Mouse (Mus musculus): Measurements from ENCODE around the gene Dnaaf5.

The Dnaaf5 gene

DNA sequence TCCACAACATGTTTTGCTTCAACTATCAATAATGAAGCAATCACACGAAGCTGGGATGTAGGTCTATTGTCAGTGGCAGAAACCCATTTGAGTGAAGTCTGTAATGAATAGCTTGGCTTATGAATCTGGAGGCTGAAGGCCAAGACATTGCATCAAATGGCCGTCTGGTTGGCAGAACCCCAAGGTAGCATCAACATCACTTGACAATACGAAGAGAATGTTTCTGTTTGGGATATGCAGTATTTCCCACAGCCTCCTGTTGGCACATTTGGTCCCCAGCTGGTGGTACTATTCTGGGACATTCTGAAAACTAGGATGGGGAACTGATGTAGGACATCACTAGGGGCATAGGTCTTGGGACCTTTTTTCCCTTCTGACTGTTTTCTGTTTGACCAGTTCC lies 6.1 kb upstream of the Dnaaf5 start:
- no peak for DNase-seq

DNA sequence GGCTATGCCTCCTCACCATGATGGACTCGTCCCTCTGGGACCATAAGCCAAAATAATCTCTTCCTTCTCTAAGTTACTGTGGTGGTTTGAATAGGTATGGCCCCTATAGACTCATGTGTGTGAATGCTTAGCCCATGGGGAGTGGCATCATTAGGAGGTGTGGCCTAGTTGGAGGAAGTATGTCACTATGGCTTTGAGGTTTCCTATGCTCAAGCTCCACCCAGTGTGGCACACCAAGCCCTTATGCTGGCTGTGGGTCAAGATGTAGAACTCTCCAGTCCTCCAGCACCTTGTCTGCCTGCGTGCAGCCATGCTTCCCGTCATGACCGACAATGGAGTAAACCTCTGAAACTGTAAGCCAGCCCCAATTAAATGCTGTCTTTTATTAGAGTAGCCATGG lies 4.3 kb upstream of the Dnaaf5 start:
- DNase-seq = no peak

DNA sequence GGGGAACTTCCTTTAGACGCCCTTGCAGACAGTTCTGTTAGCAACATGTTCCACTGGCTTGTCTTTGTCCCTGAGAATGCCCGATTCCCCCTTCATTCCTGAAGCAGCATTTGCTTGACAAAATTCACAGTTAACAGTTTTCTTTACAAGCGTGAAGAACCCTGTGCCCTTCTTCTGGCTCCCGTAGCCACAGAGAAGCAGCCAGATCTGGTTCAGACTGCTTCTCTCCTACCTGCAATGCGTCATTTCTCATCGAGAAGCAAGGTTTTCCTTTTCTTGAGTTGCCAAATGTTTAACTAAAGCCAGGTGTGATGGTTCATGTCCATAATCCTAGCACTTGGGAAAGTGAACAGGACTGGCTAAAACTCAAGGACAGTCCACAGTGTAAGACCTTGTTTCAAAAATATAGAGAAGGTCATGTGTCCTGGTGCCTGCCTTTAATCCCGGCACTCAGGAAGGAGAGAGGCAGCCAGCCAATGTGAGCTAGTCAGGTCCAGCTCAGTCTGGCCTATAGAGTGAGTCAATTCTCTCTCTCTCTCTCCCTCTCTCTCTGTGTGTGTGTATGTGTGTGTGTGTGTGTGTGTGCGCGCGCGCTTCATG lies 3.4 kb upstream of the Dnaaf5 start:
- DNase-seq = no peak

DNA sequence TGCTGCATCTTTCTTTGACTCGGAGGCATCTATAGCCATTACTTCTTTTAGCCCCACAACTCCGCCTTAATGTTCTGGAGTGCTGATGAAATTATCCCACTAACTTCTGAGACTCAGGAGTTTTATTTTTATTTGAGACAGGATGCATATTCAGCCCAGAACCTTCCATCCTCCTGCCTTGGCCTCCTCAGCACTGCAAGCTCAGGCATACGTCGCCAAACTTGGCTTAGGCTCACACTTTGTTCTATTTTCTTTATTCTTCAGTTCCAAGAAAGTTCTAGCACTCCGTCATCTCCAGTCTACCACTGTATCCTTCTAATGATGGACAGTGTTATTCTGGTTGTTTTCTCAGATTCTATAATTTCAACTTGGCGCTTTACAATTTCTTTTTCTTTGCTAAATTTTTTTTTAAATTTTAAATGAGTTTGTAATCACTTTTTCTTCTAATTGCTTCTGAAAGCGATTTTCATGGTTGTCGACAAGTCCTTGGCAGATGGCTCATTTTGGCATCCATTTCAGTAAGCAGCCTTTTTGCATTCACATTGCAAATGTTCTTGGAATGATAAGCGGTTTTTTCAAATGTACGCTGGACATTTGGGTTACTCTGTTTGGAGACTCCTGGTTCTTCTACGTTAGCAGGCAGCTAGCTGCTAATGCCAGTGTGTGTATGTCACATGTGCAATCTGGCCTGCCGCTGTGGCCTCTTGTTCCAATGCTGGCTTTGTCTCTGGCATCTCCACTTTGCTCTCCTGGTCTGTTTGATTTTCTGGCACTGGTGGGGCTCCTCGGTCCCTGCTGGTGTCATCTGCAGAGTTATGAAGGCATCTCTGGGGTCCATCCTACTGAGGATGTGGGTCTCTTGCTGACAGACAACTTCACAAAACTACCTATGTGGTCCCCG lies 2.6 kb upstream of the Dnaaf5 start:
- DNase-seq = peak; percentile 40

DNA sequence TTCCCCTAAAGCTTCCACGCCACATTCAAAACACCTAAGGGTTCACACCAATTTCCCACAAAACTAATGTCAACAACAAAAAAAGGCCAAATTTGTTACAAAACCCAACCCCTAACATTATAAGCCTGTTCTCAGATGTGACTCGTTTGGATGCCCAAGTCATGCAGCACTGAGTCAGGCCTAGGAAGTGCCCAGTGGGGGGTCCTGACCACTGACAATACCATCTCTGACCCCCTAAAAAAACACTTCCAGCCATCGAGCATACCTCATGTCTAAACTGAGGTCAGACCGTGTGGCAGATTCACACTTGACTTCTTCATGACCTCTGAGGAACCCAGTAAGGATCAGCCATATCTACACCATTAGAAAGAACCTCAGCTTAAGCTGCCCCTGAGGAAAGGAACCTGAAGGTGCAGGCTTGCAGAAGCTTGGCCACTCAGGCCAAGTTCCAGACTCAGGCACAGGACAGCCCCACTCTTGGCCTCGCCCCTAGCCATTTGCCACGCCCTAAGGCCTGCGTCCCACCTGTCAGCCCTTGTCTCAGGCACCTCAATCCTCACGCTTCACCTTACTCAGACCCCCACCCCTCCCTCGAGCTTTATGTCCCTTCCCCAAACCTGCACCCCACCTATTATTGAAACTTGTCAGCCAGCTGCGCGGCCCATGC lies 884 bp upstream of the Dnaaf5 start:
- no peak for DNase-seq

DNA sequence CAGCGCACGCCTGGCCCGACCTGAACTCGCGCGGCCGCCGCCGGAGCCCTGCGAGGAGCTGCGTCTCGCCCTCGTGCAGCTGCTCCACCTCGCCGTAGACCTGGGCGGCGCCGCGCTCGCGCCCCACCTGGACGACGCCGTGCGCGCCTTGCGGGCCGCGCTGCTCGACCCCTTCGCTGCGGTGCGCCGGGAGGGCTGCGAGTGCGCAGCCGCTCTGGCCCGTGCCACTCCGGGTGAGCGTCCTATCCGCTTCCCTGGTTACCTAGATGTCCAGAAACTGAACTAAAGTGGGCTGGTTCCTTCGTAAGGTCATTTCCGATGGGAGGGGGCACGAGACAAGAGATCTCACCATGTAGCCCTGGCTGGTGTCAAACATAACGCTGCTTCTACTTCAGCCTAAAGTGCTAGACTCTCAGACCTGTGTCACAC lies 594 bp downstream of the Dnaaf5 start:
- no peak for DNase-seq

DNA sequence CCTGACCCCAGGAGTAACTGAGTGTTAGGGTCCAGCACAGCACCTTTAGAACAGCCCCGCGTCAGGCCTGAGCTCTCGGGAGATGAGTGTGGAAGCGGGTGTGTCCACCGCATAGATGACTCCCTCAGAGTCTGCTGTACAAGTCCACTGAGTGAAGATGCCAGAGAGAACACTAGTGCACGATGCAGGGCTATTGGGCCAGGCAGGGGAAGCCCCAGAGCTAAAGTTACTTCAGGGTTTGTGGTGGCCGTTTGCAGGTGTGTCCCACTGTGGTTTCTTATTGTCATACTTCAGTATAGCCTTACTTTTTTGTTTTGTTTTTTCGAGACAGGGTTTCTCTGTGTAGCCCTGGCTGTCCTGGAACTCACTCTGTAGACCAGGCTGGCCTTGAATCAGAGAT lies 10.9 kb downstream of the Dnaaf5 start:
- DNase-seq = no peak

DNA sequence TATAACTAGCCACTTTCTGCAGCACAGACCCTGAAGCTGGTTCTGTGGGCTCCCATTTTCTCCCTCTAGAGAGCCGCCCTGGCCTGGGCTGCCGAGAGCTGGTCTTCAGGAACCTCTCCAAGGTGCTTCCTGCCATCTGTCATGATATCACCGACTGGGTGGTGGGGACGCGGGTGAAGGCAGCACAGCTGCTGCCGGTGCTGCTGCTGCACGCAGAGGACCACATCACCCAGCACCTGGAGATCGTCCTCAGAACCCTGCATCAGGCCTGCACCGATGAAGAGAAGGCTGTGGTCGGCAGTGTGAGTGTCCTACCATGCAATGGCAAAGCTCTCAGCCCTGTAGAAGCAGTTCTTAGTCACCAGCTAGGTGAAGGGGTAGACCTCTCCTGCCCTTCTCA lies 11.6 kb downstream of the Dnaaf5 start:
- DNase-seq = no peak

DNA sequence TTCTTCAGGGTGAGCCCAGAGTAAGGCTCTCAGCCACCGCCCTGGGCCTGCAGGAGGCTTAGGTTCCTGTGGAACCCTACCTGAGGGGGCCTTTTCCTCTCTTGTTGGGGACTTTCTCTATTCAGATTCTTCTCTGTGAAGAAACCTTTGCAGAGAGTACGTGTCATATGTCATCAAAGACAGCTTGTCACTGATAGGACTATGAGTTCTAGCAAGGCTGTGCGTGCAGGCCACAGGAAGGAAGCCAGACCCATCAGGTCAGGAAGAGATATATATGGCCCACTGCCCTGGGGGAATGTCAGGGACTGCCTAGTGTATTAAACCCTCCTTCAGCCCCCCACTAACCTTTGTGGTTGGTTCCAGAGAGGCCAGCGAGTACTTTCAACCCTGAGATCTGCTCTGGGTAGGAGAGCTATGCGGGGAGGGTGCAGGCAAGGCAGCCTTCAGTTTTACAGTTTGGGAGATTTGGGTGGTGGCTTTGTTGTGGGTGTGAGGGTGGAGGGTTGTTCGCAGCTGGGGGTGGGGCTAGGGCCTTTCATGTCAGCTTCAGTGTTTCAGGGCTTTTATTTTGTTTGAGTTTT lies 16.8 kb downstream of the Dnaaf5 start:
- DNase-seq = no peak

DNA sequence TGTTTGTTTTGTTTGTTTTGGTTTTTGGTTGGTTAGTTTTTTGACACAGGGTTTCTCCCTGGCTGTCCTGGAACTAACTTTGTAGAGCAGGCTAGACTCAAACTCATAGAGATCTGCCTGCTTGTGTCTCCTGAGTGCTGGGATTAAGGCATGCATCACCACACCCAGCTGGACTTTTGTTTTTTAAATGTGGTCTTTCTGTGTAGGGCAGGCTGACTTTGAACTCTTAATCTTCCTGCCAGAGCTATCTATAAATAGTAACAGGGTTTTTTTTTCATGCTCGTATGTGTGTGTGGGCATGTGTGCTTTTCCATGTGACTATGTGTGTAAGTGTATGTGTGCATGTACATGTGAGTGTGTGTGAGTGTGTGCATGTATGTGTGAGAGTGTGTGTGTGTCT lies 17.5 kb downstream of the Dnaaf5 start:
- no peak for DNase-seq

DNA sequence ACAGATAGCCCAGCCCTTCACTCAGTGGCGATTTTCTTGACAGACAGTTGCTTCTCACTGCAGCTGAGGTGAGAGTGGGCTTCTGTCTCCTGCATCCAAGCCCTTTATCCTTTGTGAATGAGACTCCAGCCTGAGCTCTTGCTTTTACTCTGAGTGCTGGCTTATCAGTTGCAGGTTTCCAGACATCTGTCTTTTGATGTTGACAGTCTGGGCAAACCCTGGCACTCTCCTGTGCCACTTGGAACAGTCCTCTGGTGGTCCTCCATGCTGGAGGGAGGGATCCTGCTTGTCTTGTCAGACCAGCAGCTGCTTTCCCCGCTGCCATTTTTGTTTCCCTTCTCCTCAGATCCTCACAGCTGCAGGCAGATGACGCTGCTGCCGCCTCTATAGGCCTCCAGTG lies 21.9 kb downstream of the Dnaaf5 start:
- no peak for DNase-seq

DNA sequence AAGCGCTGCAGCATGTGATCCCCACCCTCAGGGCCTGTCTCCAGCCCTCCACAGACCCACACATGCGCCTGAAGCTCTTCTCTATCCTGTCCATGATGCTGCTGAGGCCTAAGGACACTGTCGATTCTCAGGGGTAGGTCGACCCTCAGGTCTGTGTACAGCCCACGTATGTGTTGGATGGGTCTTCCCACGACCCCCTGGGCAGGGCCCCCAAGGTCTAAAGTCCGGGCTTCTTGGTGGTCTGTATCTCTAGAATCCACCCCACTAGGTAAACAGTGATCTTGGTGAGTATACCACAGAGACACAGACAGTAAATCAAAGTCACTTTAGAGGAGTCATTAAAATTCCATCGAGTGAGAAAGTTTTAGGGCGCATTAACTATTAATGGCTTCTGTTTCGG lies 24.1 kb downstream of the Dnaaf5 start:
- DNase-seq = no peak

DNA sequence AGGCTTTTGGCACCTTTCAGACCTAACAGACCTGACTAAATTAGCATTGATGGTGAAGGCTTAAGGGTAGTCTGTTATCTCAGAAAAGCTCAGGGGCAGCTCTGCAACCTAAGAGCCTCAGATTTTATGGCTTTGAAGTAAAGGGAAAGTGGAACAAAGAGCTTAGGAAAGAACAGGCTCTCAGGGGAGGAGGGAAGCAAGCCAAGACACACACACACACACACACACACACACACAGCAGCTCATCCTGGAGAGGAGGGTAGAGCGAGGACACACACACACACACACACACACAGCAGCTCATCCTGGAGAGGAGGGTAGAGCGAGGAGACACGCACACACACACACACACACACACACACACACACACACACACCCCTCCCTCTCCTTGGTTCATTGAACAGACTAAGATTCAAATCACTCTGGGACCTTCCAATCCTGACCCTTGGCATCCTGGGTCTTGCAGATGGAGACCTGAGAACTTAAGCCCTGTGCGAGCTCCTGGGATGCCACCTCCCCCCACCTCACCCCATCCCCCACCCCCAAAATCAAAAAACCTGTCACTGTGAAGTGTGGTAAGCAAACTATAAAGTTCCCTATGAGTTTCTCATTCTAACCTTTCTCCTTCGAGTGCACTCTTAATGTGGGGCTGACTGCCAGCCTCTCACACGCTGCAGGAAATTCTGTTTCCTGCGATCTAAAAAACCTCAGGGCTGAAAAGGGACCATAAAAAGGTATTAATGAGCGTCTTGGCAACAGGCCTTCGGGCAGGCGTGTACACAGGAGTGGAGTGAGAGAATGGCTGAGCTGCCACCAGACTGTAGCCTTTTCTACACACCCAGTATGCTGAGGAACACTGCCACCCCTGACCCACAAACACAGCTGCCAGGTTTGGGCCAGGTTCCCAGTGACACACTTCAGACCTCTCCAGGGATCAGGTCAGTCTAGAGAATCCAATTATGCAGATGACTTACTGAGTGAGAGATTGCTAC lies 24.8 kb downstream of the Dnaaf5 start:
- DNase-seq = no peak

DNA sequence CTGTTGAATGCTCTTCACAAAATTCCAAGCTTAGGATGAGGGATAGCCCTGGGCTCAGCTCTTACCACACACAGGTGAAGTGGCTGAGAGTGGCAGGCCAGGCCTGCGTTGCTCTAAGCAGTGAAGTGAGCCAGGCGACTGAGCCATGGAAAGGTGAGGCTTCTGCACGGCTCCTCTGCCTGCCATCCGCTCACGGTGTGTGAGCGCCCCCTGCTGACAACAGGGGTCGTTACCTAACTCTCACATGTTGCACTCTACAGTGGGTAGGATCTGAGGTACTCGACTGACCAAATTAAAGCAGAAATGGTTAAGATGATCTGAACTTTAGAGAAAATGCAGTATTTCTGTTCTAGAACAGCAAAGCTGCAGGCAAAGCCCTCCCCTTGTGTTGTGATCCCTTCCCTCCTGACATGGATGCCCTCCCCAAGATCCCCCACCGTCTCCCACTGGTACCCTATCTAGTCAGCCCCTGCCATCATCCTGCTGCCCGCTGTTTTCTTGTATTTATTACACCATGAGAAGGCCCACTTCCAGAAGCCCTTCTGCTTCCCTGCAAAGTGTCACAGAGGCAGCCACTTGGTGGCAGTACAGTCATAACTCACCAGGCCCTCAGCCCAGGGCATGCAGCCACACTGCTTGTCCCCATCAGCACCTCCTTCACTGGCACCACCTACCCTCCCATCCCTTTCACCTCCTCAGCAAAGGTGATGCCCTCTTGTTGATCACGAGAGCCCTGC lies 29.0 kb downstream of the Dnaaf5 start:
- peak; percentile 91 for DNase-seq

DNA sequence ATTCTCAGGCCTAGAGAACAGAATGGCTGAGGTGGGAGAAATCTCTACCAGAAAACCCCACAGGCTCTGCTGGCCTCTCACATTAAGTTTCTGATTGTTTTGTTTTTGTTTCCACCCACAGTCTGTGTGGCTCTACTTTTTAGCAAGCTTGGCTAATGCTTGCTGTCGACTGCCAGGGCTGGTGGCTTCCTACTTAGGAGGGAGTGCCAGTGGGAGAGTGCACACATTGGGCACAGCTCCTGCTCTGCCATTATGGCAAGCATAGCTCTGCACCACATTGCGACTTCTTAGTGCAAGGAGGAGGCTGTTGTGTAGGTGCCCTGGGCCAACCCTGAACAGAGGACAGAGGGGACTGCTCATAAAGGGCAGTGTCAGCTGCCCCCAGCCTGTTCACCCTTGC lies 33.1 kb downstream of the Dnaaf5 start:
- DNase-seq = no peak

DNA sequence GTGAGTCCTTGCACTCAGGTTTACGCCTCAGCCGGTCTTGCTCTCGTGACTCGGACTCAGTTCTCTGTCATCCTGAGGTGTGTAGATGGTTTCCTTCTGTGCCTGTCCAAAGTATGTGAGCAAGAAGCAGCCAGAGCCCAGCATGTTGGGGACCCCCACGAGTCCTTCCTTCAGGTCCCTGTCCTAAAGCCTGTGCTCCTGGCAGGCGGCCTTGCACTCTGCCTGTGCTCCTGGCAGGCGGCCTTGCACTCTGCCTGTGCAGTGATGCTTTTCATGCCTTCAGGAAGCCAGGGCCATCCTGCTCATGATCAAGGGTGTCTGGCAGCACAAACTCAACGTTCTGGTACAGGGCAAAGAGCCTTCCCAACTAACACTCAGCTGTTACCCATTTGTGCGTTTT lies 33.6 kb downstream of the Dnaaf5 start:
- no peak for DNase-seq

DNA sequence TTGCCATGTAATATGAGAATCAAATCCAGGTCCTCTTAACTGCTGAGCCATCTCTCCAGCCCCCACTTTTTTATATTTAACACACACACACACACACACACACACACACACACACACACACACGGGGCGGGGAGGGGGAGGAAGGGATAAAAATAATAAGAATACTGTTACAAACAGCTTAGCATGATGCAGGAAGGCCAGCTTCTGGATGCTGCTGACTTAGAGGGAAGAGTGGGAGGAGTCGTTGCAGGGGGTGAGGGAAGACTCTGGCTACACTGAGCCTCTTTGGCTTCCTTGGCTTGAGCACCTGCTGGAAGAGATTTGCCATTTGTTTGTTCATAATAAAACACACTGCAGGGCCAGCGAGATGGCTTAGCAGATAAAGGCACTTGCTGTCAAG lies 34.9 kb downstream of the Dnaaf5 start:
- DNase-seq = no peak

DNA sequence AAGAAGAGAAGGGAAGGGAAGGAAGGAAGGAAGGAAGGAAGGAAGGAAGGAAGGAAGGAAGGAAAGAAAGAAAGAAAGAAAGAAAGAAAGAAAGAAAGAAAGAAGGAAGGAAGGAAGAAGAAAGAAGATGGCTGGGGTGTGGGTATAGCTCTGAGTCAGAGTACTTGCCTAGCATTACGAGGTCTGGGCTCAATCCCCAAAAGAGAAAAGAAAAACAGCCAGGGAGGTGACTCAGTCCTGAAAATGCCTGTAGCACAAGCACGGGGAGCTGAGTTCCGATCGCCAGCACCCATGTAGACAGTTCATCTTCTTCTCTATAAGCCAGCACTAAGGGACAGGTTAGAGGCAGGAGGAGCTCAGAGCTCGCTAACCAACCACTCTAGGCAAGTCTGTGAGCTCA lies 39.7 kb downstream of the Dnaaf5 start:
- DNase-seq = no peak

DNA sequence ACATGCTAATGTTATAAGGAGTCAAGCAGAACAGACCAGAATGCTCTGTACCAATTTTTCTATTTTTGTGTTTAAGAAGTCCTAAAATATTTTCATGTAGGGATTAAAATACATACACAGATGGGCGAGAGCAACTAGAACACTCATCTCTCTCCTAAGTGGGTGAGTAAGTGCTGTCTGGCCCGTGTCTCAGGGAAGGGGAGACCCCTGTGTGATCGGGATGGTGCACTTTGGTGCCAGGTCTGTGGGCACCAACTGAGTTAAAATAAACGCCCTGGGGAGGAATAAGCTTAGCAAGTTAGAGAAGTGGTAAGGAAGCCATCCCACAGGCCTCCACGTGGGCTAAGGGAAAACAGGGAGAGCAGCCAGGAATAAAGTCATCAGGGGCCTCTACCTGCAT lies 40.9 kb downstream of the Dnaaf5 start:
- DNase-seq = no peak

DNA sequence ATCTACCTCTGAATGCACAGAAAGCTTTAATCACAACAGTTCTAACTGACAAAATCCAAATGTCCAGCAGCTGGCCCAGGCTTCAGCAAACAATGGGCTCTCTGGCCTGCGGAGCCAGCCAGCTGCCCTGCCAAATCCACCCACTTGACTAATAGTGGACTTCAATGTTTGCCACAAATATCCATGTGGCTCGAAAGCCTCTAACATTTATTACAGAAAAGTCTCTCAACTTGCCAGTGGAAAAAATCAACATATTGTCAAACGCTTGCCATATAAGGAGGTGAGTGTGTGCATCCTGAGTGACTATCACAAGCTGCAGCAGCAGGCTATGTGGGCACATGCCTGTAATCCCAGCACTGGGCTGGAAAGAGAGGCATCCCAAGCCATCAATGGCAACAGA lies 48.8 kb downstream of the Dnaaf5 start:
- no peak for DNase-seq

DNA sequence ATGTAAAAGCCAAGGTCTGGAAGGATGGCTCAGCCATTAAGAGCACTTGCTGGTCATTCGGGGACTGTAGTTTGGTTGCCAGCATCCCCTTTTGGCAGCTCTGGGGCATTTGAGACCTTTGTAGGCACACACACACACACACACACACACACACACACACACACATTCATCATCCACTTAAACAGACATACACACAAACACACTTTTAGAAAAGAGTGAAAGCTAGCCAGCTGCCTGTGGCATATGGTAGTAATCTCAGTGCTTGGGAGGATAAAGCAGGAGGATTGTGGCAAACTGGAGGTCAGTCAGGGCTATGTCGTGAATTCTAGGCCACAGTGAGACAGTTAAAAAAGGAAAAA lies 49.6 kb downstream of the Dnaaf5 start:
- DNase-seq = no peak
